Mouse (Mus musculus) cerebellum, adult 18-20 months (tissue): ENCODE data around the gene Tnfaip8l1.

Experiments used
- DNase-seq, 2 experiments: peaks; one replicate each; pipeline ENCODE4 v3.0.0; 2021

Gene Tnfaip8l1

DNA sequence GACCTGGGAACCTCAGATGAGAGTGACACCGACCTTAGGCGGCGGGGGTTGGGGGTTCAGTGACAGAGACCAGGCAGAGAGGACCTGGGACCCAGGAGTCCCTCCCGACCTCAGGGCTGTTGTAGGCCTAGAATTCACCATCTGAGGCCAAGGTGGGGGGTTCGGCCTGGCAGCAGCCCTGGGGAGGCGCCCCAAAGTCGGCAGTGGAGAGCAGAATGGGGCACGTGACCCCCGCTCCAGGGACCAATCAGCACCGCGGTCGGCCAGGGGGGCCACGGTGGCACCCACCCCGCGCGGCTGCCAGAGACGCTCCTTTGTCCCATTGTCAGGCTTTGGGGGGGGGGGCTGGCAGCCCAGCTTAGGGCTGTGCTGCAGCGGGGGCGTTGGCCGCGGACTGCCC, 22.9 kb upstream of the Tnfaip8l1 start:
- DNase-seq: peak; percentile 48 to 59

GRCm38 (mm10) chr17:56139858-56140595, 22.2 kb upstream of the Tnfaip8l1 start, which contains the start of gene Sema6b:
Sema6b (minus strand) TSS chr17:56140343.
- peak in 1 of 2 experiments; percentile 80 for DNase-seq

DNA sequence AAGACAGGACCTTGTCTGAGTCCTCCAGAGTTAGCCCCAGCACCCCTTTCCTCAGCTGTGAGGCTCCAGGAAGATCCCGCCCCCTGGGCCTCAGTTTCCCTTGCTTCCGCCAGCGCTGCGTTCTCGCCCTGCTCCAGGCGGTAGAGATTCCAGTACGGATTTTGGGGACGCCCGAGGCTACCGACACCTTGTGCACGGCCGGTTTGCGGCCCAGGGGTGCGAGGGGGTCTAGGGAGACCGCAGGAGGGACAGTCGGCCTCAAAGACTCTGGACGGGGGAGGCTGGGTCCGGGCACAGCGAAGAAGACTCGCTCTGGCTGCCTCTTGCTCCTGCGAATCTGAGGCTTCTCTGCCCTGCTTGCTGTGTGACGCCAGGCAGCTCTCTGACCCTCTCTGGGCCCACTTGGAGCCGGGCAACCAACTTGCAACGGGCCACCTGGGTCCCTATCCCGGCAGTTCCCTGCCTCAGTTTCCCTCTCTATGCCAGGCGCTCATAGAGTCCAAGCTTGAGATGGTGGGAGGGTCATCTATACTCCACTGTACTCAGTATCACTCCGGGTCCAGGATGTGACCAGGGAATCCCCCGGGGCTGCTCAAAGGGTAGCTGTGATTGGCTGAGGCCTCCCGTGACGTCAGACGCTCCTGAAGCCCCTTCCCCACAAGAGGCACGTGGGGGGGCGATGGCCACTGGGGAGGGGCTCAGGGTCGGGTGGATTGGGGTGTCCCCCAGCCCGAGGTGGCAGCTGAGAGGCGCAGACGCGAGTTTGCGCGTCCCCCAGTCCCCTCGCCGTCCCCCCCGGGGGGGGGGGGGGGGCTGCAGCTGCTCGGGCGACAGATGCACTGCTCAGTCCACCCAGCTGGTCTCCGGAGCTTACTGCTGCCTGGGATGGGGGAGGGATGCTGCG, 20.3 kb upstream of the Tnfaip8l1 start:
- DNase-seq: peak; percentile 77 to 81

DNA sequence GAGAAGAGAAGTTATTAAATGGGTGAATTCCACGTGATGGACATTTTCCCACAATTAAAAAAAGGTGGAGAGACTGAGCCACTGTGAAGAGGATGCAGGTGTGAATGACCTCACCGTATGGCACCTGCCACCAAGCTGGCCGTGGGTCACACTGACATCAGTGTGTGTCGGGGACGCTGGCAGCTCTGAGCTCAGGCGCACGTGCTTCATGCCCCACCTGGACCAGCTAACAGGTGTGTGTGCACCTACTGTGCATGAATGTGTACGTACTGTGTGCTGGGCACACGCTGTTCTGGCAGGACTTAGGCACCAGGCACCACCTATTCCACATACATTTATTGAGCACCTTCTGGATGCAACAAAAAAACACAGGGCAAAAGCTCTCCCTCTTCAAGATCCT, 17.7 kb upstream of the Tnfaip8l1 start:
- DNase-seq: no peak

- DNase-seq: no peak
These were observed 16.1 kb upstream of the Tnfaip8l1 start for GRCm38 (mm10) chr17:56146131-56146530.

DNA sequence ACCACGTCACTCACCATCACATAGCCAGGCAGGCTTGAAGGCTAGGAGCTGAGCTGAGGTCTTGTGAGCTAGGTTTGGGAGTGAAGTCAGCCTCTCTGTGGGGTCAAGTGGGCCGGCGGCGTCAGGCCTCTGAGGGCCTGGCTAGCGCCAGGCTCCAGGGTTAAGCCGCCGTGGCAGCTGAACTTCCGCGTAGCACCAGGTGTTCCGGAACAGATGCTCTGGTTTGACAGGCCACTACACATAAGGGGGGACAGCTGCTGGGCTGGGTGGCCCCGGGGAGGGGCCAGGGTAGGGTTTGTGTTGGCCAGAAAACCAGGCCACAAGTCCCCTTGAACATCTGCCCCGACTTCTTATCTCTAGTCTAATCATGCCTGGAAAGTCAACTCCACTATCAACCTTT, 14.9 kb upstream of the Tnfaip8l1 start:
- DNase-seq: no peak

GRCm38 (mm10) chr17:56148280-56148679, 14.0 kb upstream of the Tnfaip8l1 start:
- DNase-seq: no peak

DNA sequence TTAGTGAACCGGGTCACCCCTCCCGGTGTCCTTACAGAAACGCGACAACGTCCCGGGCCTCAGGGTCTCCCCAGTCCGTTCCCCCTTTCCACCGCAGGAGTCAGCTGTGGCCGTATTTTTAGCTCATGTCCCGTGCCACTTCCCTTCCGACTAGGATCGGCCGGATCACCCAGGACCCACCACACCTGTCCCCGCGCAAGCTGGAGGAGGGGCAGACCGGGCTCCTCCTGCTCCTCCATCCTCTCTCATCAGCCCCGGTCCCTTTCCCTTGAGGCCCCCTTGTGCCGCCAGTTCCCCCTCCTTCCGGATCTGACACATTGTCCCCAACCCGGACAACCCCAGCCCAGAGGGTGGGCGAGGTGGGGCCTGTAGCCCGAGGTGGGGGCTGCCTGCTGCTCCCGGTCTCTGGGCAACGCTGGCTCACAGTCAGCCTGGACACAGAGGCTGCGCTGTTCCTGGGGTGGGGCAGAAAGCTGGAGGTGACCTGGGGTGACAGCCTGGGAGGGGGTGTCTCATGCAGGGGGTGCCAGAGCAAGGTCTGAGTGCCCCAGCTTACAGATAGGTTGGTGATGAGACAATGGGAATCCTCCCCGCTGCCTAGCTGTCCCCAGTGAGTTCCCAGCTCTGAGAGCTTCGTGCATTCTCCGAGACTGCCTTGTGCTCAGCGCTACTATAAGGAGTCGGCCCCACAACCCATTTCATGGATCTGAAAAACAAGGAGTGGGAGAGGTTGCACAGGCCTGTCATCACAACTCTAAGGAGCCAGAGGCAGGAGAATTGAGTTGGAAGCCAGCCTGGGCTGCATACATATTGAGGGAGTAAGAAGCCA, 13.3 kb upstream of the Tnfaip8l1 start:
- DNase-seq: no peak

GRCm38 (mm10) chr17:56149897-56150296, 12.4 kb upstream of the Tnfaip8l1 start:
- no peak for DNase-seq

- no peak for DNase-seq
These were observed 8.6 kb upstream of the Tnfaip8l1 start for GRCm38 (mm10) chr17:56153643-56154042.

DNA sequence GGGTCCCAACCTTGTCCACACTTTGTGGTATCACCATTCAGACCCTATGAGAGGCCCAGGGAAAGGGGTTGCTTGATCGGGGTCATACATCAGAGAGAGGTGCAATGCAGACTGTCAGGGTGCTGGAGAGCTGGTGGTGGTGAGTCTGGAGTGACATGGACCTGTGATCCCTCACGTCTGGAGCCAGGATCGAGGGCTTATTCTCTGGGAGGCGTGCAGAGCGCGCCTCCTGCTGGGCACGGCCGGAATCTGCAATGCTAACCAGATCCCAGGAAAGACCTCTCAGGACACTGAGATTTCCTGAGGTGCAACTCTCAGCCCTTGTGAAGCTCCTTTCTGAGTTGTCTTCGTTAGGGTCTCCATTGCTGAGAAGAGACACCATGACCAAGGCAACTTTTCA, 2.5 kb upstream of the Tnfaip8l1 start:
- DNase-seq: peak; percentile 41 to 66

- no peak for DNase-seq
These were observed 1.3 kb downstream of the Tnfaip8l1 start for GRCm38 (mm10) chr17:56163523-56164102.

DNA sequence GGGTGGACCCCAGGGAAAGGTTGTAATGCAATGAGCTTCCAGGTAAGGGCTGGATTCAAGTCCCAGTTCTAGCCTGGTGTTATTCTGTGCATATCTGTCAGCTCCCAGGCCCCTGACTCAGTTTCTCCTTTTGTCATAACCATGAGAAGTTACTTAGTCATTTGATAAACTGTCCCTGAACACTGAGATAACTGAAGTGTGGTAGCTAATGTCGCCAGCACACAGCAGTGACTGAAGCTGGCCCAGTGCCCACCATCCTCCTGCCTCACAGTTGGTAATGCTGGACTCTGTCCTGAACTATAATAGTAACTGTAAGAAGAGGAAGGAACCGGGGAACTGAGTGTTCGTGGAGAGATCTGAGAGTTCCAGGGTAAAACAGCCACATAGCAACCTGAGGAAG, 2.2 kb downstream of the Tnfaip8l1 start:
- no peak for DNase-seq

DNA sequence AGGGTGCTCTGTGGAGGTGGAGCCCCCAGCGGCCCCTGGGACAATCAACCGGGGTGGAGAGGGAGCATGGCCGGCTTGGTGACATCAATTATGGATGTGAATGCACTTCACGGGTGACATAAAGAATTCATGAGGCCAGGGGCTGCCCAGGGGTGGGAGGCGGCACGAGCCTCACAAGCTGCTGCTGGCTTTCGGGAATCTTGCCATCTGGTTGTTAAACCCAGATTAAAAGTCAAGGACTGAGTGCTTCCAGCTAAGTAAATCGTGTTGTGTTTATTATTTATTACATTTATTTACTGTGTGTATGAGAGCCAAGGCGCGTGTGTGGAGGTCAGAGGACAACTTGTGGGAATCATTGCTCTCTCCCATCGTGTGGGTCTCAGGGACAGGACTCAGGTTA, 3.4 kb downstream of the Tnfaip8l1 start:
- DNase-seq: no peak

- no peak for DNase-seq
These were observed 7.6 kb downstream of the Tnfaip8l1 start for GRCm38 (mm10) chr17:56169830-56170229.

DNA sequence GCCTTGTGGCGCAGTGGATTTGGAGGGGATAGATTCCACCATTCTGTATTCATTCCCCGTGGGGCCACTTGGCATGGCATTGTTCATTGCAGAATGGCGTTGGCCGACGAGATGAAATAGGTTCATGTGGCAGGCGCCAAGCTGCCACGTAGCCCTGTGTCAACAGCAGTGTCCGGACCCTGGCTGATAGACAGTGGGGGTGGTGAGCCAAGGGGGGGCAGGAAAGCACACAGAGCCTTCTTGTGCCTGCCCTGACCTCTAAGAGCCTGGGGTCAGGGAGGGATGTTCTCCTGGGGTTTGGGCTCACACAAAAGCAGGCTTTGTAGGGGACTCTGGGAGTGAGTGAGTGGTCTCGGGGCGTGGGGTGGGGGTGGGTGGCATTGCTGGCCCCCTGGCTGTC, 8.4 kb downstream of the Tnfaip8l1 start:
- DNase-seq: no peak

GRCm38 (mm10) chr17:56171456-56171855, 9.2 kb downstream of the Tnfaip8l1 start:
- DNase-seq: no peak

GRCm38 (mm10) chr17:56171881-56172280, 9.6 kb downstream of the Tnfaip8l1 start:
- no peak for DNase-seq

GRCm38 (mm10) chr17:56173401-56174046, 11.2 kb downstream of the Tnfaip8l1 start:
- no peak for DNase-seq

DNA sequence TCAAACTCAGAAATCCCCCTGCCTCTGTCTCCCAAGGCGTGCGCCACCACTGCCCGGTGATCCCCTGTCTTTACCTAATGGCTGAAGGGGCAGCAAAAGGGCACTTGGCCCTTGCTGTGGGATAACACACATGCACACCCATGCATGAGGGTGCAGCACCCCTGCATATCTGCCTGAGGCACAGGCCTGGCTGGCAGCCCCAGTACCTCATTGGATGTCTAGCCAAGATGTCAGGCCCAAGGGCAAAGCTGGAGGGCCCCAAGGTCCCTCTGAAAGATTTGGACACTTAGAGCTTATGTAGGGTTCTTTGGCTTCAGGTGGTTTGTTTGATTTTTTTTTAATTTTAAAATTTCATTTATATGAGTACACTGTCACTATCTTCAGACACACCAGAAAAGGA, 13.1 kb downstream of the Tnfaip8l1 start:
- DNase-seq: no peak

DNA sequence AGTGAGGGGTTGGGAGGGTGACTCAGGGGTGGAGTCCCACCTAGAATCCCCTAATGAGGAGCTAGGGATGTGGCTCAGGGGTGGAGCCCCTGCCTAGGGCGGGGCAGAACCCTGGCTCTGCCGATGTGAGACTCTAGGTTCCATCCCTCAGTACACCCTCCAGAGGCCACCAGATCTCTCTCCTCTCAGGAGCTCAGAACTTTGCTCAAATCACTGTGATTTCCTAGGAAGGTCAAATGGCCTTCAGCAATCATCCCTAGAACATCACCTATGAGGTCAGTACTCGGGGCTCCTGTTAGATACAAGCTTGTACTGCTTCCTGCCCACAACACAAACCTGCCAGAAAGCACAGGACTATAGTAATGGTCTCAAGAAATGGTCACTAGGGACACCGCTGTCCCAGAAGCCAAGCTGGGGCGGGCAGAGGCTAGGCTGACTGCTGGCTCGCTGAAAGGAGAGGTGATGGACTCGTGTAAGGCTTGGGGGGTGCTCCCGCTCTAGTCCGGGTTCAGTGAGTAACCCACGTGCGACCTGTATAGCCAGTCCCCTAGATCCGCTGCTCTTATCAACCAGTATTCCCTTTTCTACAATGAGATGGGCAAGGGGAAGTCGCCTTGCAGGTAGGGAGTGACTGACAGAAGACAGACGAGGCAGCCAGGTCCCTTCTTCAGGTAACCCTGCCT, 20.8 kb downstream of the Tnfaip8l1 start:
- no peak for DNase-seq
